Mouse (Mus musculus) CH12.LX (cell line): ENCODE measurements around the gene Pnmal2. TPM values are rescaled to one million over a fixed set of nuclear protein-coding genes. Genes with fewer than 3 reads are reported as not detected.

Experiments
- DNase-seq: peaks from one replicate; pipeline ENCODE4 v3.0.0-alpha.2; 2013; ENCODE audit errors: extremely low read depth
- H3K27ac ChIP-seq: 2 replicates; pipeline ENCODE4 v1.5.1; 2012; ENCODE audit warnings: low read depth, mild to moderate bottlenecking, control low read depth, moderate library complexity; ENCODE audit not compliant: insufficient read depth
- H3K27me3 ChIP-seq: replicated peaks from 2 replicates; pipeline ENCODE3; 2012; ENCODE audit warnings: inconsistent platforms
- H3K36me3 ChIP-seq, 2 experiments: replicated peaks in 1 of 2; 2 replicates each; pipeline versions ENCODE3 to v1.6.1; 2012; ENCODE audit warnings: inconsistent platforms in 1 of 2, low read length in 1 of 2, mild to moderate bottlenecking in 1 of 2, mixed read lengths in 1 of 2, moderate library complexity in 1 of 2; ENCODE audit not compliant: control insufficient read depth in 1 of 2, insufficient read depth in 1 of 2
- H3K4me1 ChIP-seq, 2 experiments: 2 replicates each; pipeline ENCODE4 v1.6.1; 2012; ENCODE audit warnings: inconsistent platforms in 1 of 2, moderate library complexity in 1 of 2; ENCODE audit not compliant: insufficient read depth in 2 of 2, control insufficient read depth in 1 of 2
- H3K4me2 ChIP-seq: 2 replicates; pipeline ENCODE4 v1.6.1; 2012; ENCODE audit warnings: low read depth, mild to moderate bottlenecking, control low read depth; ENCODE audit not compliant: poor library complexity, insufficient read depth, severe bottlenecking
- H3K4me3 ChIP-seq, 3 experiments: fragments of 150-350 bp in 1 of 3; sonication (generic) in 1 of 3; replicated peaks in 1 of 3; 2 replicates each; pipeline versions ENCODE3 to v1.5.1; 2011 to 2012; ENCODE audit warnings: low read depth in 2 of 3, low read length in 2 of 3, mild to moderate bottlenecking in 2 of 3, moderate library complexity in 2 of 3, control low read depth in 1 of 3, improper control_type of control experiment in 1 of 3, inconsistent platforms in 1 of 3, mixed read lengths in 1 of 3; ENCODE audit not compliant: poor library complexity in 1 of 3
- H3K79me2 ChIP-seq: replicated peaks from 2 replicates; pipeline ENCODE4 v1.6.1; 2012; ENCODE audit warnings: mild to moderate bottlenecking, moderate library complexity; ENCODE audit not compliant: control insufficient read depth, poor library complexity, insufficient read depth, severe bottlenecking; ENCODE audit errors: extremely low read depth
- H3K9ac ChIP-seq: 2 replicates; pipeline ENCODE4 v1.6.1; 2012; ENCODE audit warnings: low read depth, mild to moderate bottlenecking, control low read depth, moderate library complexity; ENCODE audit not compliant: insufficient read depth
- H3K9me3 ChIP-seq: replicated peaks from 2 replicates; pipeline ENCODE3; 2012; ENCODE audit warnings: low read length, inconsistent platforms, mixed read lengths
- CHD2 ChIP-seq: IDR thresholded peaks from 2 replicates; pipeline ENCODE4 v1.6.1; 2011; ENCODE audit warnings: low read length, improper control_type of control experiment
- CTCF ChIP-seq, 2 experiments: IDR thresholded peaks in 1 of 2; conservative IDR thresholded peaks in 1 of 2; 2 replicates each; pipeline ENCODE4 v1.5.1; 2011 to 2012; ENCODE audit warnings: low read depth in 2 of 2, low read length in 2 of 2, improper control_type of control experiment in 1 of 2, inconsistent platforms in 1 of 2, mild to moderate bottlenecking in 1 of 2, moderate library complexity in 1 of 2
- HCFC1 ChIP-seq: IDR thresholded peaks from 2 replicates; pipeline ENCODE4 v1.6.1; 2012; ENCODE audit warnings: low read depth, mild to moderate bottlenecking, inconsistent platforms, low read length, improper control_type of control experiment
- JUN ChIP-seq: IDR thresholded peaks from 2 replicates; pipeline ENCODE4 v1.6.1; 2011; ENCODE audit warnings: low read depth, mild to moderate bottlenecking, low read length, improper control_type of control experiment, moderate library complexity; ENCODE audit not compliant: insufficient read depth
- MAX ChIP-seq: IDR thresholded peaks from 2 replicates; pipeline ENCODE4 v1.6.1; 2011; ENCODE audit warnings: low read length, improper control_type of control experiment
- MAZ ChIP-seq: IDR thresholded peaks from 2 replicates; pipeline ENCODE4 v1.6.1; 2012; ENCODE audit warnings: low read depth, mild to moderate bottlenecking, inconsistent platforms, low read length, improper control_type of control experiment, moderate library complexity
- MYC ChIP-seq: IDR thresholded peaks from 2 replicates; pipeline ENCODE4 v1.6.1; 2011; ENCODE audit warnings: low read depth, mild to moderate bottlenecking, improper control_type of control experiment, low read length
- NRF1 ChIP-seq: IDR thresholded peaks from 2 replicates; pipeline ENCODE4 v1.6.1; 2014; ENCODE audit warnings: low read depth, mild to moderate bottlenecking, inconsistent platforms, low read length, improper control_type of control experiment, moderate library complexity
- PAX5 ChIP-seq: IDR thresholded peaks from 2 replicates; pipeline ENCODE4 v1.6.1; 2012; ENCODE audit warnings: low read length, inconsistent platforms, mixed read lengths
- SMC3 ChIP-seq: IDR thresholded peaks from 2 replicates; pipeline ENCODE4 v1.6.1; 2011; ENCODE audit warnings: low read depth, low read length, improper control_type of control experiment
- TBP ChIP-seq: conservative IDR thresholded peaks from 2 replicates; pipeline ENCODE4 v1.6.1; 2011; ENCODE audit warnings: low read depth, low read length, improper control_type of control experiment
- USF2 ChIP-seq: conservative IDR thresholded peaks from 2 replicates; pipeline ENCODE4 v1.6.1; 2011; ENCODE audit warnings: low read depth, low read length, improper control_type of control experiment
- dilution Hi-C: fragments of 300-500 bp; cut with MboI; formaldehyde crosslinking; loops from 2 replicates; pipeline ENCODE4 v1.14.3; 2020; ENCODE audit warnings: low sequenced_read_pairs; ENCODE audit not compliant: extremely low pct_unique_long_range_greater_than_20kb, extremely low pct_ligation_motif_present
- in situ Hi-C: fragments of 300-500 bp; cut with MboI; formaldehyde crosslinking; loops from 3 replicates; pipeline ENCODE4 v1.14.3; 2019; ENCODE audit warnings: low sequenced_read_pairs, low pct_ligation_motif_present, low pct_unique_long_range_greater_than_20kb, mixed read lengths
- polyA plus RNA-seq: library from polyadenylated mRNA; unstranded; fragments of >175 nt; gene quantifications from 2 replicates; pipeline ENCODE4 v1.2.1, GENCODE M21; 2012; ENCODE audit warnings: low read depth; ENCODE audit not compliant: insufficient read length
- total RNA-seq, 2 experiments: library from RNA; depleted of rRNA; stranded (reverse); fragments of 300-350 nt in 1 of 2; fragments of >200 nt in 1 of 2; gene quantifications; 2 replicates each; pipeline ENCODE4 v1.2.3; 2012 to 2014

Pnmal2 gene
- total and polyA plus RNA-seq, 3 experiments = 0.09 to 0.38 TPM; not detected in 1

DNA sequence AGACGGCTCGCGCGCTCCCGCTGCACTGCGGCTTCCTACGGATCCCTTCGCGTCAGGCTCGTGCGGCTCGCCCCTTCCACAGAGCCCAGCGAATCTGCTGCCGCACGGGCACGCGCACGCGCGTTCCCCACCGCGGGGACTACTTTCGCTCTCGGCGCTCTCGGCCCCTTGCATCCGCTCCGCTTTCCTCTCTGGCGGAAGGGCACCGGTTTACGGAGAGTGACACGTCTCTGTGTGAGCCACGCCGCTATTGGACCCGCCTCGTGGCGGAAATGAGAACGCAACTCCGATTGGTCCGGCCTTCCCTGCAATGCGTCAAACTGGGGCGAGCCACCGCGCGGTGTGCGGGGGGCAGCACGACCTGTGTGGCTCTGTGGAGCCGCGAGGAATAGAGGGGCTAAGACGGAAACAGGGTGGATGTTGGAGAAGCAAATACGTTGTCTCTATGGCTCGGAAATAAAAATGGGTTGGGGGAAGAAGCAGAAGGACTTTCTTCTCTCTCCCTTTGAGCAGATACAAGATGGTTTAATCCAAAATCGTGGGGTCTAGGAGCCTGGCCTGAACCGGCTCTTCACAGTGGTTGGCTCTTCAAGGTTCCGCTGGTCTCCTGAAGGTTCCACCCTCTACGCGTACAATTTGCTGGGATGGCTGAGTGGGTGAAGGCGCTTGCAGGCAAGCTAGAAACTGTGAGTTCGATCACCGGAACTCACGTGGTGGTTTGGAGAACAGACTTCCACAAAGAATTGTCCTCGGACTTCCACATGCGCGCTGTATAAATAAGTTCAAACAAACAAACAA lies 20.2 kb upstream of the Pnmal2 start, which contains the start of gene Calm3 (continued):
- TF ChIP-seq MYC = peak; percentile 79
- peak; percentile 82 for TF ChIP-seq CHD2
- TF ChIP-seq MAZ = peak; percentile 80
- TF ChIP-seq PAX5 = no peak
- TF ChIP-seq NRF1 = peak; percentile 79
- TF ChIP-seq HCFC1 = peak; percentile 72
- TF ChIP-seq MAX = peak; percentile 77
- TF ChIP-seq TBP = peak; percentile 92

DNA sequence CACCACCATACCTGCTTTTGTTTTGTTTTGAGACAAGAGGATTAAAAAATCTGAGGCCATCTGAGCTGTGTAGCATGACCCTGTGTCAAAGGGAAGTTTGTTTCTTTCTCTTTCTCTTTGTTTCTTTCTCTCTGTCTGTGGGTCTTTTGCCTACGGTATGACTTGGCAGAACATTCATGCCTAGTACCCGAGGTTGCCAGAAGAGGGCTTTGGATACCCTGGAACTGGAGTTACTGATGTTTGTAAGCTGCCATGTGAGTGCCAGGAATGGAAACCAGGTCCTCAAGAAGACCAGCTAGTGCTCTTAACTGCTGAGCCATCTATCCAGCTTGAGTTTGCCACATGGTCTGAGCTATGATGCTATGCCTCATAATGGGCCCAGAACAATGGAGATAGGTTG lies 16.1 kb upstream of the Pnmal2 start:
- H3K4me1 ChIP-seq = peaks cover 8 to 24% of the 10 kb centered on the region in 2 experiments; a peak in 3 of 4 replicates
- no peaks in the 10 kb centered on the region for H3K9me3 ChIP-seq
- no peaks in the 10 kb centered on the region for H3K36me3 ChIP-seq
- DNase-seq = no peak
- H3K27me3 ChIP-seq = no peaks in the 10 kb centered on the region
- no peak overlapping the region for H3K4me3 ChIP-seq
- H3K27ac ChIP-seq = no peak overlapping the region
- H3K79me2 ChIP-seq = peaks cover 3% of the 10 kb centered on the region
- dilution Hi-C loops (no loop called here), in situ Hi-C loops (no loop called here)
- H3K4me2 ChIP-seq = no peak overlapping the region
- no peak overlapping the region for H3K9ac ChIP-seq
- no peak for TF ChIP-seq USF2
- peak in 1 of 2 experiments; percentile 17; a peak in 1 of 4 replicates for TF ChIP-seq CTCF (conservative IDR thresholded peaks at IDR 0.05 in 1 of 2, IDR thresholded peaks at IDR 0.05 in 1 of 2; ENCODE audit: low read depth in 2 of 2, low read length in 2 of 2)

DNA sequence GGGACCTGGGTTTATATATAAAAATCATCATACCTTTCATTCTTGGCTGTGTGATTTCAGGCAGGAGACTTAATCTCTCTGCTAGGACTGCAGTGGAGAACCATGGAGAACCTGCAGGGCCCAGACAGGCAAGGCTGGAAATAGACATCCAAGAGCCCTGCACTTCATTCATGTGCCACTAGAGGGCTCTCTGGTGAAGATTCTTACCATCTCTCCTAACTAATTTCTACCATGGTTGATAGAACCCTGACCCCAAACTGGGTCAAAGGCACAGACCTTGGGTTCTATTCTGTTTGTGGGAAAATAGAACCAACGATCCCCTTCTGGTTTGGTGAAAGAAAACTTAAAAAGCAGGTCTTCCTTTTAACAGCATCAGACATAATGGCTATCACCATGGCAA lies 13.6 kb upstream of the Pnmal2 start:
- peak; percentile 74 for DNase-seq
- H3K36me3 ChIP-seq = no peaks in the 10 kb centered on the region
- no peaks in the 10 kb centered on the region for H3K9me3 ChIP-seq
- no peak overlapping the region for H3K4me2 ChIP-seq
- no peaks in the 10 kb centered on the region for H3K79me2 ChIP-seq
- no peak overlapping the region for H3K9ac ChIP-seq
- dilution Hi-C loops (no loop called here), in situ Hi-C loops (no loop called here)
- no peaks in the 10 kb centered on the region for H3K27me3 ChIP-seq
- no peak overlapping the region for H3K27ac ChIP-seq
- no peak for TF ChIP-seq TBP
- TF ChIP-seq JUN = no peak
- TF ChIP-seq SMC3 = peak; percentile 23; the same call in 1 of the 2 replicates
- TF ChIP-seq CTCF (conservative IDR thresholded peaks at IDR 0.05 in 1 of 2, IDR thresholded peaks at IDR 0.05 in 1 of 2; ENCODE audit: low read depth in 2 of 2, low read length in 2 of 2) = peak; percentile 76 to 97
- H3K4me3 ChIP-seq = no peak overlapping the region
- H3K4me1 ChIP-seq = peaks cover 5 to 17% of the 10 kb centered on the region in 2 experiments; a peak in 3 of 4 replicates
